Comparison of ENCODE assay signal across 8 mouse cellular contexts in genomic region chr11:103142441-103143182, GRCm38 (mm10). TPM values are rescaled to one million over a fixed set of nuclear protein-coding genes. Genes with fewer than 3 reads are reported as not detected.
DNase-seq lines count a peak whose midpoint lies in the region; ATAC-seq and TF ChIP-seq lines count a peak whose summit lies in the region.

No protein-coding gene starts in this region.

- no peak for TF ChIP-seq POLR2A in spleen, adult 2 months (IDR thresholded peaks at IDR 0.05; ENCODE audit: low read depth, low read length)
- TF ChIP-seq POLR2A in cortical plate, adult 2 months (IDR thresholded peaks at IDR 0.05; ENCODE audit: extremely low read depth, insufficient read depth, low read length) = peak; percentile 52; the same call in 1 of the 2 replicates
- no peak for TF ChIP-seq POLR2A in heart, adult 2 months (IDR thresholded peaks at IDR 0.05; ENCODE audit: insufficient read depth, low read depth, low read length)
- no peak for TF ChIP-seq POLR2A in kidney, adult 2 months (IDR thresholded peaks at IDR 0.05; ENCODE audit: low read depth, low read length)

- no peaks in the 10 kb centered on the region for H3K27me3 ChIP-seq in spleen, adult 2 months (ENCODE audit: control insufficient read depth, insufficient read depth, low read length)
- H3K27me3 ChIP-seq in heart, adult 2 months (ENCODE audit: control insufficient read depth, insufficient read depth, low read length) = no peaks in the 10 kb centered on the region
- H3K27me3 ChIP-seq in kidney, adult 2 months (replicated peaks; ENCODE audit: control insufficient read depth, insufficient read depth, low read length) = no peaks in the 10 kb centered on the region
- no peaks in the 10 kb centered on the region for H3K27me3 ChIP-seq in splenic B cell, adult 2 months (ENCODE audit: control insufficient read depth, insufficient read depth, low read length, poor library complexity, severe bottlenecking)

- H3K36me3 ChIP-seq in spleen, adult 2 months (ENCODE audit: control insufficient read depth, insufficient read depth, low read length) = no peaks in the 10 kb centered on the region
- H3K36me3 ChIP-seq in heart, adult 2 months (ENCODE audit: control insufficient read depth, insufficient read depth, low read length) = no peaks in the 10 kb centered on the region
- no peaks in the 10 kb centered on the region for H3K36me3 ChIP-seq in kidney, adult 2 months (ENCODE audit: control insufficient read depth, insufficient read depth, low read length)
- H3K36me3 ChIP-seq in splenic B cell, adult 2 months (ENCODE audit: control insufficient read depth, insufficient read depth, low read length, poor library complexity, severe bottlenecking) = no peaks in the 10 kb centered on the region

- TF ChIP-seq EP300 in heart, adult 2 months (IDR thresholded peaks at IDR 0.05; ENCODE audit: insufficient read depth, low read depth, low read length) = no peak

- H3K79me2 ChIP-seq in heart, adult 2 months (replicated peaks; ENCODE audit: control insufficient read depth, insufficient read depth, low read length) = no peaks in the 10 kb centered on the region

- no peak for TF ChIP-seq CTCF in spleen, adult 2 months (IDR thresholded peaks at IDR 0.05; ENCODE audit: extremely low read depth, insufficient read depth, insufficient read length, insufficient replicate concordance)
- no peak for TF ChIP-seq CTCF in cortical plate, adult 2 months (IDR thresholded peaks at IDR 0.05; ENCODE audit: extremely low read depth, insufficient read depth, low read length)
- TF ChIP-seq CTCF in heart, adult 2 months (IDR thresholded peaks at IDR 0.05) = no peak
- TF ChIP-seq CTCF in kidney, adult 2 months (conservative IDR thresholded peaks at IDR 0.05; ENCODE audit: insufficient read depth, insufficient read length, low read depth, low read length) = no peak

- H3K4me3 ChIP-seq in spleen, adult 2 months (ENCODE audit: extremely low read depth, insufficient read depth, insufficient read length) = peak overlapping the region; percentile 40; the same call in 1 of the 2 replicates
- peak overlapping the region; percentile 41 for H3K4me3 ChIP-seq in cortical plate, adult 2 months (ENCODE audit: insufficient read depth, low read length)
- H3K4me3 ChIP-seq in heart, adult 2 months = peak overlapping the region; percentile 8; the same call in 1 of the 2 replicates
- H3K4me3 ChIP-seq in kidney, adult 2 months (ENCODE audit: insufficient read depth, low read depth, low read length) = peak overlapping the region; percentile 39

- 0 out of 2 replicates have a peak overlapping the region, but pooled peaks have one; percentile 31 for H3K9ac ChIP-seq in heart, adult 2 months (ENCODE audit: low read depth, low read length)

- intact Hi-C loops in heart, adult 2 months (cut with DNase I) = no loop called here
- intact Hi-C loops in left cerebral cortex, postnatal 4 days (cut with DNase I) = no loop called here

- peak; percentile 32 for ATAC-seq in megakaryocyte-erythroid progenitor cell, adult 5-6 weeks (replicated peaks; ENCODE audit: low FRiP score, low TSS enrichment, poor library complexity, severe bottlenecking)

- H3K4me1 ChIP-seq in spleen, adult 2 months (ENCODE audit: control insufficient read depth, insufficient read depth, insufficient read length) = peaks cover 6% of the 10 kb centered on the region; the same call in 1 of the 2 replicates
- H3K4me1 ChIP-seq in cortical plate, adult 2 months (ENCODE audit: control insufficient read depth, insufficient read depth, low read length) = peaks cover 12% of the 10 kb centered on the region
- H3K4me1 ChIP-seq in heart, adult 2 months (ENCODE audit: control insufficient read depth, insufficient read depth, low read length) = peaks cover 21% of the 10 kb centered on the region
- peaks cover 28% of the 10 kb centered on the region for H3K4me1 ChIP-seq in kidney, adult 2 months (ENCODE audit: control insufficient read depth, insufficient read depth, low read length)

- H3K27ac ChIP-seq in spleen, adult 2 months (ENCODE audit: insufficient read depth, low read length) = peak overlapping the region; percentile 66; the same call in 1 of the 2 replicates
- H3K27ac ChIP-seq in cortical plate, adult 2 months (ENCODE audit: insufficient read depth, low read length) = peak overlapping the region; percentile 85
- peak overlapping the region; percentile 57 for H3K27ac ChIP-seq in heart, adult 2 months
- peak overlapping the region; percentile 94 for H3K27ac ChIP-seq in kidney, adult 2 months (ENCODE audit: insufficient read depth, low read depth, low read length)

- 17% methylated on average over 8 of the region's 8 CpGs for WGBS in spleen, adult 2 months
- WGBS in heart, adult 2 months = 25% methylated on average over 8 of the region's 8 CpGs
- 26% methylated on average over 8 of the region's 8 CpGs for WGBS in kidney, adult 2 months

- DNase-seq in spleen, adult 2 months (ENCODE audit: low read depth in 1 of 2, low spot score in 2 of 2) = peak in 1 of 2 experiments; percentile 56
- DNase-seq in spleen, postnatal 14 days (ENCODE audit: low spot score in 2 of 2) = no peak
- DNase-seq in heart, adult 2 months = peak; percentile 61 to 67
- peak; percentile 82 for DNase-seq in kidney, adult 2 months
- peak; percentile 83 for DNase-seq in left cerebral cortex, postnatal 4 days
- DNase-seq in splenic B cell, adult 2 months (ENCODE audit: low read depth, low spot score) = peak; percentile 44

RNA-seq across cellular contexts. Expression of gene Hexim2, which starts 10.4 kb away (rescaled TPM):
- 2.3 and 3.0 TPM in 2 replicates for polyA plus RNA-seq in spleen, adult 2 months (2012; rRNA removed)
- polyA plus RNA-seq in cortical plate, adult 2 months (2012; rRNA removed) = 10.7 and 11.9 TPM in 2 replicates
- 1 to 10 TPM; 1.3 to 1.9 TPM for total RNA-seq in heart, adult 2 months (2021)
- 2.6 and 2.9 TPM in 2 replicates for polyA plus RNA-seq in heart, adult 2 months (2012; rRNA removed)
- polyA plus RNA-seq in kidney, adult 2 months (2012; rRNA removed) = 3.8 and 4.0 TPM in 2 replicates
- total RNA-seq in left cerebral cortex, postnatal 4 days (2021) = 10 to 100 TPM; 19.0 to 24.2 TPM
- 4.1 and 12.1 TPM in 2 replicates for total RNA-seq in megakaryocyte-erythroid progenitor cell, adult 5-6 weeks (2014; fragmentation: Nextera tagmentation)
- 1.6 and 7.8 TPM in 2 replicates for total RNA-seq in megakaryocyte-erythroid progenitor cell, adult 5-6 weeks (2017)

RNA-seq across cellular contexts. Expression of gene Hexim1, which starts 26.6 kb away (rescaled TPM):
- polyA plus RNA-seq in spleen, adult 2 months (2012; rRNA removed) = 10.3 and 11.2 TPM in 2 replicates
- polyA plus RNA-seq in cortical plate, adult 2 months (2012; rRNA removed) = 22.6 and 22.9 TPM in 2 replicates
- 10 to 100 TPM; 18.2 to 19.3 TPM for total RNA-seq in heart, adult 2 months (2021)
- 7.8 and 9.0 TPM in 2 replicates for polyA plus RNA-seq in heart, adult 2 months (2012; rRNA removed)
- polyA plus RNA-seq in kidney, adult 2 months (2012; rRNA removed) = 24.9 and 26.4 TPM in 2 replicates
- 10 to 100 TPM; 22.9 to 23.2 TPM for total RNA-seq in left cerebral cortex, postnatal 4 days (2021)
- total RNA-seq in megakaryocyte-erythroid progenitor cell, adult 5-6 weeks (2014; fragmentation: Nextera tagmentation) = 10.5 and 15.5 TPM in 2 replicates
- 22.8 and 32.0 TPM in 2 replicates for total RNA-seq in megakaryocyte-erythroid progenitor cell, adult 5-6 weeks (2017)

RNA-seq across cellular contexts. Expression of gene Fmnl1, which starts 28.3 kb away (rescaled TPM):
- 137 and 147 TPM in 2 replicates for polyA plus RNA-seq in spleen, adult 2 months (2012; rRNA removed)
- polyA plus RNA-seq in cortical plate, adult 2 months (2012; rRNA removed) = 125 and 133 TPM in 2 replicates
- 10 to 100 TPM; 12.1 to 14.5 TPM for total RNA-seq in heart, adult 2 months (2021)
- 12.8 and 14.2 TPM in 2 replicates for polyA plus RNA-seq in heart, adult 2 months (2012; rRNA removed)
- polyA plus RNA-seq in kidney, adult 2 months (2012; rRNA removed) = 32.7 and 35.5 TPM in 2 replicates
- 10 to 100 TPM; 34.8 to 39.1 TPM for total RNA-seq in left cerebral cortex, postnatal 4 days (2021)
- total RNA-seq in megakaryocyte-erythroid progenitor cell, adult 5-6 weeks (2014; fragmentation: Nextera tagmentation) = 32.2 and 35.9 TPM in 2 replicates
- 7.4 and 9.7 TPM in 2 replicates for total RNA-seq in megakaryocyte-erythroid progenitor cell, adult 5-6 weeks (2017)

RNA-seq across cellular contexts. Expression of gene Acbd4, which starts 41.1 kb away (rescaled TPM):
- 17.9 and 22.5 TPM in 2 replicates for polyA plus RNA-seq in spleen, adult 2 months (2012; rRNA removed)
- 40.7 and 46.3 TPM in 2 replicates for polyA plus RNA-seq in cortical plate, adult 2 months (2012; rRNA removed)
- 10 to 100 TPM; 27.8 to 38.1 TPM for total RNA-seq in heart, adult 2 months (2021)
- 27.5 and 27.8 TPM in 2 replicates for polyA plus RNA-seq in heart, adult 2 months (2012; rRNA removed)
- 119 and 130 TPM in 2 replicates for polyA plus RNA-seq in kidney, adult 2 months (2012; rRNA removed)
- 10 to 100 TPM; 31.7 to 41.3 TPM for total RNA-seq in left cerebral cortex, postnatal 4 days (2021)
- total RNA-seq in megakaryocyte-erythroid progenitor cell, adult 5-6 weeks (2014; fragmentation: Nextera tagmentation) = 6.8 and 15.5 TPM in 2 replicates
- total RNA-seq in megakaryocyte-erythroid progenitor cell, adult 5-6 weeks (2017) = 10.8 and 11.4 TPM in 2 replicates

RNA-seq across cellular contexts. Expression of gene Plcd3, which starts 41.2 kb away (rescaled TPM):
- 4.7 TPM in 2 replicates for polyA plus RNA-seq in spleen, adult 2 months (2012; rRNA removed)
- polyA plus RNA-seq in cortical plate, adult 2 months (2012; rRNA removed) = 17.1 and 21.1 TPM in 2 replicates
- 10 to 100 TPM; 13.7 to 14.0 TPM for total RNA-seq in heart, adult 2 months (2021)
- 20.6 and 22.3 TPM in 2 replicates for polyA plus RNA-seq in heart, adult 2 months (2012; rRNA removed)
- 14.9 and 18.1 TPM in 2 replicates for polyA plus RNA-seq in kidney, adult 2 months (2012; rRNA removed)
- total RNA-seq in left cerebral cortex, postnatal 4 days (2021) = 10 to 100 TPM; 11.1 to 13.8 TPM
- total RNA-seq in megakaryocyte-erythroid progenitor cell, adult 5-6 weeks (2014; fragmentation: Nextera tagmentation) = not detected in 2 replicates
- total RNA-seq in megakaryocyte-erythroid progenitor cell, adult 5-6 weeks (2017) = not detected in 2 replicates

Comparison
In these comparisons a context has a peak if more than half of its experiments do, and no peak if none do; other contexts are left out.
1. DNase-seq: peak in heart, adult 2 months (2 of 2), kidney, adult 2 months (single experiment), left cerebral cortex, postnatal 4 days (single experiment) and splenic B cell, adult 2 months (single experiment); none in spleen, postnatal 14 days (0 of 2).
2. Peak in every context shown above with its lines, with median percentiles within 50 percentile points of each other: H3K27ac ChIP-seq and H3K4me3 ChIP-seq.